Mouse (Mus musculus): ENCODE measurements around the gene Capza2.

DNA sequence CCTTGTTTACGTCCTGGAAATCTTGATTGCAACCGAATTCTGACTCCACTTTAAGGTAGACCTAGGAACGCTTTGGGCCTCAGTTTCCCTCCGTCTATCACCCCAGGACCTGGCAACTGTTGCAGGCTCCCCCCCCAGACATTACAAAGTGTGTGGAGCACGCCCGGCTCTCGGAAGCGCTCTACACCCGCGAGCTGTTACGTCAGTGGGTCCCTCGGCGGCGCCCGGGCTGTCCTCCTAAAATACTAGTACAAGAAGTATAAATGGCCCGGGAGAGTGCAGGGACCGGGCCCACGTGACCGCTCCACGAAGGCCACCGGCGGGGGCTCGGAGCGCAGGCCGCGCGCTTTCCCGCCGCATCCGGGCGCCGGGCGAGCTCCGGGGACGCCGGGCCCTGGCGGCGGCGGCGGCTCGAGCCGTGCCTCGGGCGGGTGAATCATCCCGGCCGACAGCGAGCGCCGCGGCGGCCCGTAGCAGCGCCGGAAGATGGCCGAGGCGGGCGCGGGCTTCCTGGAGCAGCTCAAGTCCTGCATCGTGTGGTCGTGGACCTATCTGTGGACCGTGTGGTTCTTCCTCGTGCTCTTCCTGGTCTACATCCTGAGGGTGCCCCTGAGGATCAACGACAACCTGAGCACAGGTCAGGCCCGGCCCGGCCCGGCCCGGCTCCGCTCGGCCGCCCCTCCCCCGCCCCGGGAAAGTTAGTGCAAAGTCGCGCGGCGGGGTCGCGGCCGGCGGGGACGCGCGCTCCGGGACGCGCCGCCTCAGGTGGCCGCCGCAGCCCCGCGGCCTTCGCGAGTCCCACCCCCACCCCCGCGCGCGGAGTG is 57.9 kb downstream of the Capza2 start:
- TF ChIP-seq POLR2A (IDR thresholded peaks at IDR 0.05; ENCODE audit: insufficient read depth, low read depth, low read length), result no peak
- no peak for TF ChIP-seq CTCF (IDR thresholded peaks at IDR 0.05; ENCODE audit: insufficient read depth, low read depth, low read length)

All from olfactory bulb, adult 2 months (tissue).